Mouse (Mus musculus): ENCODE measurements around the gene Cox20.
A peak's percentile ranks its signal among the peaks of the same experiment; 100 is the strongest.
"Not testable (repeated sequence)": the region's sequence is repeated elsewhere in the genome, so short reads cannot be mapped to it uniquely, and the experiment has no call there.

Gene Cox20

DNA sequence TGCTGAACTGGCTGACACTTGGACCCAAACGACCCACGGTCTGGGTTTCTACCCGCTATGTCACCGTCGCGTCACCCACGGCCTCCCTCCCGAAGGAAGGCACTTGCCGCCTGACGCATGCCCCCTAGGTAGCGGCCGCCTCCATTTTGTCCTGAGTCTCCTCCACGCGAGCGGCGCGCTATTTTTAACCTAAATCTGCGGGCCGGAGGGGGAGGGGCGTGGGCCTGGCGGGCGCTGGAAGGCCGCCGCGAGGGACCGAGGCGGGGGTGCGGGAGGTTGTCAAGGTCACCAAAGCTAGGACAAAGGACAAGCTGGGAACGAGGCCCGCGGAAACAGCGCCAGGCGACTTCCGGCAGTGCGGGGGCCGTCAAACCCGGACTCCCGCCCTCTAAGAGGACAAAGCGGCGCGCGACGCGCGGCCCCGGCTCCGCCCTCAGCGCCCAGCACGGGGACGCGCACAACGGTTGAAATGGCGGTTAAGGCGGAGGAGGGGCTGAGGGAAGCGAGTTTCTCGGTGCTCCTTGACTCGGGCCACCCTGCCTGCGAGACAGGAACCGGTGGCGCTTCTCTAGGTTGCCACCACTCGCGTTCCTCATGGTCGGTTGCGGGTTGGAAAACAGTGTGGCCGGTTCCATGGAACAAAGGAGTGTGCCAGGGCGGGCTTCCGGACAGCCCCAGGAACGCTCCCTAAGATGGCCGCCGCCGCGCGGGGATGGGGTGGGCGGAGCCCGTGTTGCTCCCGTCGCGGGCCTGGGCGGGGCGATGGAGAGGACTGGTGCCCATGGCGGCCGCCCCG is at the start of gene Cox20:
Gene Cox20 (plus strand): TSS at position 742 of the 796 bp plus-strand sequence.
- peak; percentile 98 for DNase-seq (ENCODE audit: low read depth, low spot score)

DNA sequence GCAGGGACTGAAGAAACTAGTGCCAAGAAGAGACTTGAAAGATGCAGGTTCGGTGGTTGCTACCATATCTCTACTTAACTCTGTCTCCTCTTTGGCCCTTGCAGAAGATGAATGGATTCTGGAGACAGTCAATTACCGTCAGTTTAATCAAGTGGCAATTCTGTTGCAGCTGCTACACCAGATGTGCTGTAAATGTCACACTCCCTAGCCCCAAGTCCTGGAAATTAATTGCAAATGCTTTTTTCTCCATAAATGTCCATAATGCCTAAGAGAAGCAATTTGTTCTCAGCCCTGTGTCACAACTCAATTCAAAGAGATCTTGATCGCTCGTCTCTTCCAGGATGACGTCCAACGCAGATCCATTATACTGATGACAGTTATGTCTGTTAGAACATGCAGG is 48.3 kb upstream of the Cox20 start:
- no peak for DNase-seq (ENCODE audit: low read depth, low spot score)

DNA sequence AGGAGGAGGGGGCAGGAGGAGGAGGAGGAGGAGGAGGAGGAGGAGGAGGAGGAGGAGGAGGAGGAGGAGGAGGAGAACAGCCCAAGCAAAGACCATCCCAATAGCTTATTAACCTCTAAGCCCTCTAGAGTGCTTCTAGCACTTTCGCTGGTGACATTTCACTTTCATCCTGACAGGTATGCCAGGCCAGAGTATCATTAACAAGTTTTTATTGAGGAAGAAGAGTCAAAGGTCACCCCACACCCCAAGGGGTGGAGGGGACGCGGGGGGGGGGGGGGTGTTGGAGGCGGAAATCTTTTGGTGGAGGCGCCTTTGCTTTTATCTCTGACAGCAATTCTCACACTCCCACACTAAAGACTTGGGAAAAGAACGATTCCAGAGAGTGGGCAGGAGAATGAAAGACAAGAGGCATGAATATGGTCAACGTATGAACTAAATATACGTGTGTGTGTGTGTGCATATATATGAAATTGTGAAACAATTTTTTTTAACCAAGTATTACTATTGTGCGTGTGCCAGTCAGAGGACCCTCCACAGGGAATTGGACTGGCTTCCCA is 43.7 kb upstream of the Cox20 start:
- DNase-seq (ENCODE audit: low read depth, low spot score), result no peak

DNA sequence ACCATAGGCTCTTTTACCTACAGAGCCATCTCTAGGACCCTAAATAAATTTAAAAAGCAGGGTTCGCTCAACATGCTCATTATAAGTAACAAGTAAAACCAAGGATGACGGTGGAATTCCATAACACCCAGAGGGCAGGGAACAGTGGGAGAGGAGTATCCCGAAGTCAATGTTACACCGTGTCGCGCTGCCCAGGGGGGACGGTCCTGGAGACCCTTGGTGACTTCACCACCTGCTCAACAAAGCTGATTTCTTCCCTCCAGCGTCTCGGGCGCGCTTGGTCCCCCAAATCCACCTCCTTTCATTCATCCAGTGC is 43.2 kb upstream of the Cox20 start:
- DNase-seq (ENCODE audit: low read depth, low spot score), result no peak

DNA sequence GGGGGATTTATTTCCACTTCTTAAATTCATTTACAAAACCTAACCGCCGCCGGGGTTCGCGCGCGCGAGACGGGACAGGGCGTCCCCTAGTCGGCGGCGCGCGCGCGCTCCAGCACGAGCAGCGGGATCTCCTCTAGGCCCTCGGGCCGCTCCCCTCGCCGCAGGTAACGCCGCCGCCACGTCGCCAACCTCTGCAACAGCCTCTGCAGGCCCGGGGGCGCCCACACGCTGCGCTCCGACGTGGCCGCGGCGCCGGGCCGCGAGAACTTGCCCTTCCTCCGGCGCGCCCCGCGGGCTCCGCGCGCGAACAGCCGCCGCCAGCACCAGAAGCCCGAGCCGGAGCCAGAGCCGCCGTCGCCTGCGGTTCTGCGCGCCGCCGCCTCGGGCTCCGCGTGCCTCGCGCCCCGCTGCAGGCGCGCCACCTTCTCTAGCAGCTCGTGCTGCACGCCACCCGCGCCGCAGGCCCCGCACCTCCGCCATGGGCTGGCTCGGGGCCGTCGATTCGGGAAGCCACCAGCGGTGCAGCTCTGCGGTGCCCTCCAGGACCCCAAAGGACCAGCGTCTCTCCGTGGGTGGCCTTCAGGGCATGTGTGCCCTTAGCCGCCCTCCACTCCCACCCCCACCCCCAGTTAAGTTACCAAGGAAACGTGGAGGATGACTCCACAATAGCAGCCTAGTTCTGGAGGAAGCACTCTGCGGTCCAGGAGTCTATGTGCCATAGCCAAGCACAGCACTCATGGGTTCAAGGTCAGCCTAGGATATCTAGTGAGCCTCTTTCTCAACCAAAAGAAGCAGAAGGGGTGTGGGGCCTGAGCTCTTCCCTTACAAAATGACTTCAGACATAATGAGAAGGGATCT is 42.6 kb upstream of the Cox20 start:
- DNase-seq (ENCODE audit: low read depth, low spot score), result peak; percentile 23

DNA sequence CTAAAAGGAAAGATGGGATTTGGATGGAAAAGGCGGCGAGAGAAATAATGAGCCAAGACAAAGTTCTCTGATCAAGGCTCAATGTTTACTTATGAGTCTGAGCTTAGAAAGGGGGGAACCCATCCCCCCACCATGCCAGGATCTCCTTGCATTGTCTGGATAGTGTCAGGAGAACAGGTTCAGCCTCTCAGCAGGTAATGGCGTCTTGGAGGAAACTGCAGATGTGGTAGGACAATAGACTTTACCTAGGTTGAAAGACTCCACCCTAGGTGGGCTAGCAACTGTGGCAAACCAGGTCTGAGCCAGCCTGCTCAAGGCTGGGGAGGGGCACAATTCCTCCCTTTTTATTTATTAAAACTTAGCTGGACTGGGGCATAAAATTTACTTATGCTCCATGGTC is 35.6 kb upstream of the Cox20 start:
- DNase-seq (ENCODE audit: low read depth, low spot score), result not testable (repeated sequence)

DNA sequence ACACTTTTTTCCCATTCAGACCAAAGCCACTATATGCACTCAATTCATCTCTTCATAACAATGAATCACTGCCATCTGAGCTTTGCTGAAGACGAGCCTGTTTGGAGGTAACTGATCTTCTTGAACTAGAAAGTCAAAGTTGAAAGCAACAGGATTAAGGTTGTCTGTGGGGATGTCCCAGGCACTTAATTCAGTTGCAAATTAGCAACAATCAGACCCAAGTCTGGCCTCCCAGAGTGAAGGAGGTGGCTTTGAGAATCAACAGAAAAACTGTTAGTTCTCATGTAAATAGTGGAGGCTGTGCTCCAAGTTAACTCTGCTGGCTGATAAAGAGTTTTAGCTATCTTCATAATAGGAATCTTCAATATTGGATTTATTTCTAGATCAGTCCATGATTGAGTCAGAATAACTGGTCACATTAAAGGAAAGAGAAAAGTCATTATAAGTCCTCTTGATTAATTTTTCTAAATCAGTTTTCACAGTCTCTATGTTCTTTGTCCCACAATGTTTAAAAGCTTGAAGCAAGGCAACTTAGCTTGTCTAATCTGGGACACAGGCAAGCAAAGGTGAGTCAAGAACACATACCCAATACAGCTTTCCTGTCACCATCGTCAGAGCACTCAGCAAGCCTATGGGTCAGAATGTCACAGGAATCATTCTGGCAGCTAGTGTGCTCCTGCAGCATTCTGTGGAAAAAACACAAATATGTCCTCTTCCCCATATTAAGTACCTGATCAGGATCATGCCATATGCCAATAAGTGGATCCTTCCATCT is 34.8 kb upstream of the Cox20 start:
- DNase-seq (ENCODE audit: low read depth, low spot score), result no peak

DNA sequence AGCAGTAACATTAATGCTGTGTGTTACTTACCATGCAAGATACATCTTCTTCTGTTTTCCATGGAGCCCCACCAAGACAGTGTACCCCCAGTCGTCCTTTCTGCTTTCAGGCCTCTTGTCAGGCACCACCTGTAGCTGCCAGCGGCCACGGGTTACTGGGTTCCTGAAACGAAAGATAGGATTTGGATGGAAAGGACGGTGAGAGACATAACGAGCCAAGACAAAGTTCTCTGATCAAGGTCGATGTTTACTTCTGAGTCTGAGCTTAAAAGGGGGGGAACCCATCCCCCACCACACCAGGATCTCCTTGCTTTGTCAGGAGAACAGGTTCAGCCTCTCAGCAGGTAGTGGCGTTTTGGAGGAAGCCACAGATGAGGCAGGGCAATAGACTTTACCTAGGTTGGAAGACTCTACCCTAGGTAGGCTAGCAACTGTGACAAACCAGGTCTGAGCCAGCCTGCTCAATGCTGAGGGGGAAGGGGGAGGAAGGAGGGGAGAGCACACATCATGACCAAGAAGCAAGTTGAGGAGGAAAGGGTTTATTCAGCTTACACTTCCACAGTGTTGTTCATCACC is 31.2 kb upstream of the Cox20 start:
- DNase-seq (ENCODE audit: low read depth, low spot score), result no peak

DNA sequence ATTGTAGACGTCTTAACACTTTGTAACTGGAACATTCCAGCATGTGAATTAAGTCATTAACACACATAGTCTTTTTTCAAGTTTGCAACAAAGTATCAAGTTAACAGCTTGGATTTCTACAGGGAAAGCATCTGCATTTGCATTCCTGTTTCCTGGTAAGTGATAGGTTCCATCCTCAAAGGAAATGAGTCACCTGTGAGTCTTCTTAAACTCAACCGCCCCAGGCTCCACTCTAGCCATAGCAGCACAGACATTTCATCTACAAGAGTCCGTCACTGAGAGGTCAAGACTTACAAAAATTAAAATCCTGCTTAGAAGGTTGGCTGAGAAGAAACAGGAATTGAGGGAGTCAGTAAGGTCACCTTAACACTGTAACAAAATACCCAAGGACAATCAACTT is 27.2 kb upstream of the Cox20 start:
- no peak for DNase-seq (ENCODE audit: low read depth, low spot score)

DNA sequence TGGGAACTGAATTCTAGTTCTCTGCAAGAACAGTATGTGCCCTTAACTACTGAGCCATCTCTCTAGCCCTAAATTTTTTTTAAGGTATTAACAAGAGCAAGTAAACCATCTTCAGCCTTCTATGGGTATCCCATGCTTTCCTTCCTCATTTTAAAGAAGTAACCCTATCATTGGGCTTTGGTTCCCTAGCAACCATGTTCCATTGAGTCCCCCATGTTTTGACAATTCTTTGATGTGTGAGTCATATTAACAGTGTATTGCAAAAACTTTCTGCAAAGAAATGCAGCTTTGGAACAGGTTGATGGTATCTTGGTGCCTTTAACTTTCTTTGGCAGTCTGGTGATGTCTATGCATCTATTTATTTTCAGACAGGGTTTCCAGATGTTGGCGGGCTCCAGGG is 24.9 kb upstream of the Cox20 start:
- no peak for DNase-seq (ENCODE audit: low read depth, low spot score)

DNA sequence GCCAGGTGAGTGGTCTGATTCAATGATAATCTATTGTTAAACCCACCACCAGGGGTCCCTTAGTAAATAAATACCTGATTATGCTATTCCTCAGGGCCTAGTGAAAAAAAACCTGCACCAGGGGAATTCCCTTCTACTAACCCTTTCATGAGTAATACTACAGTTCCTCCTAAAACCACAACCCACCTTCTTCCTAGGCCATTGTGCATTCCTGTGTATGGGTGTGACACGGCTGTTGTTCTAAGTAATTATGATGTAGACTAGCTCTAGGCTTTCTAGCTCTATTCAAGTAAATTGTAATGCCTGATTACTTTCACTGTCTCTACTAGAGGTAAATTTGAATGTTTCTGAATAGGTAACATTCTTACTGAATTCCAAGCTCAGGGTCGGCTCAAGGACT is 17.7 kb upstream of the Cox20 start:
- not testable (repeated sequence) for DNase-seq (ENCODE audit: low read depth, low spot score)

DNA sequence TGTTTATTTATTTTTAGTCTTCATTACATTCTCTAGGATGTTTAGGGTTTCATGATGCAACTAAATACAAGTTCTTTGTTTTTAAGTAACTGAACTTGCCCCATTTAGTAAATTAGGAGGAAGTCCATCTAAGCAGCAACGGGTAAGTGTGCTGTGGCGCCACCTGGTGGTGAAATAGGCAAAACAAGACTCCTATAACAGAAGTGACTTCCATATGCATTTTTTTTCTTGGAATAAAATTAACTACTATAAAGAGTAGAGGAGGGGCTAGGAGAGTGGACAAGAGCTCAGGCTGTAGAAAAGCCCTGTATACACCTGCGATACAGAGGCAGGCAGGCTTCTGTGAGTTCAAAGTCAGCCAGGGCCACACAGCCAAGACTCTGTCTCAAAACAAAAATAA is 15.5 kb upstream of the Cox20 start:
- DNase-seq (ENCODE audit: low read depth, low spot score), result peak; percentile 68

DNA sequence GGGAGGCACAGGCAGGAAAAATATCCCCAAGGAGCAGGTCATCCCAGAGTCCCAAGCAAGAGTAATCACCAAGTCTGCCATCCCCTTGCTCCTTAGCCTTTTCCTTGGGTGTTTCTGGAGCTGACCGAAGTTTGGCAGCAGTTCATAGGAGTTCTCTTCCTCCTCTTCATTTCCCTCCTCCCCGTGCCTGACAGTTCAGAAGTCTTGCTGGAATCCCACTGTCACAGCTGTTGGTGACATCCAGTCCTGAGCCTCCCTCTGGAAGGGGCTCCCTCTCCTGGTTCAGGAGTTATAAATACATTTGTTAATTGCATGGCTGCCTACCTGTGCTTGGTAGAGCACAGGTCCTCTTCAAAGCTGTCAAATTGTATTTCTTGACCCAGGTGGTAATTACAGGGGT is 9.4 kb upstream of the Cox20 start:
- no peak for DNase-seq (ENCODE audit: low read depth, low spot score)

DNA sequence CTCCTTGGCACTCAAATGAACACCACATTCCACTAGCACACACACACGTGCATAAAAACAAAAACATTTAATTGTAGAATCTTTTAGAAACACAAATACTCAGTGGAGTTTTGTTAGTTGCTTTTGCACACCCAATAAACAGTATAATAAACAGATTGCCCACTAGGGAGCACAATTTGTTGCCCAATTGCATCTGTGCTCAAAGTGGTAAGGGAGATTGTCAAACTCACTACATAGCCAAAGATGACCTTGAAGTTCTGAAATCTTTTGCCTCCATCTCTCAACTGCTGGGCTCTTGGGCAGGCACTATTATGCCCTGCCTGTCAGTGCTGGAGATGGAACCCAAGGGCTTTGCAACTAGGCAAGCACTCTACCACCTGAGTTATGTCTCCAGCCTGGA is 8.8 kb upstream of the Cox20 start:
- DNase-seq (ENCODE audit: low read depth, low spot score), result no peak

DNA sequence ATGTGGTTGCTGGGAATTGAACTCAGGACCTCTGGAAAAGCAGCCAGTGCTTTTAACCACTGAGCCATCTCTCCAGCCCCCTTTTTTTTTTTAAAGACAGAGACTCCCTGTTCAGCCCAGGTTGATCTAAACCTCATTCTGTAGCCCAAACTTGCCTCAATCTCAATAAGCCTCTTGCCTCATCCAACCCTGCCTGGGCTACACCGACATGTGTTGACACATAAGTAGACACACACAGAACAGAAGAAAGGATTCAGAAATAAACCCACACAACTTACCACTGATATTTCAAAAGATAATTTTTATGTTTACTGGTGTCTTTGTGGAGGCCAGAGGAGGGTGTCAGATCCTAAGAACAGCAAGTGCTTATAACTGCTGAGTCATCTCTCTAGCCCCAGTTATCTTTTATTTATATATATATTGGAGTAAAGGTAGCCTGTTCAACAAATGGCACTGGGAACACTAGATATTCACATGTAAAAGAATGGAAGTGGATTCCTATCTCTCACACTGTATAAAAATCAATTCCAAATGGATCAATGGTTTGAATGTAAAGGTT is 5.8 kb upstream of the Cox20 start:
- DNase-seq (ENCODE audit: low read depth, low spot score), result no peak

DNA sequence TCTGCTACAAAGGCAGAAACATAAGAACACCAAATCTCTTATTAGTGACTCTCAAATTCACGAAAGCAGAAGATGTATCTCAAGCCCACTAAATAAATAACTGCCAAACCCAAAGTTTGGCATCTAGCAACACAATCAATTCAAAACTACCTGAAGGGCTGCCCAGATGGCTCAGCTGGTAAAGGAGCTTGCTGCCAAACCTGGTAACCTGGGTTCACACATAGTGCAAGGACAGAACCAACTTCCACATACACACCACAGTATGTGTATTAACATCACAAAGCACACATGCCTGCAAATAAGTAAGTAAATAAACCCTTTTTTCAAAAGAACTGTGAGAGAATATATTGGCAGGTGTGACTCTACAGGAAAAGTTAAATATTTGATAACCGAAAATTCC is 4.7 kb upstream of the Cox20 start:
- DNase-seq (ENCODE audit: low read depth, low spot score), result no peak

DNA sequence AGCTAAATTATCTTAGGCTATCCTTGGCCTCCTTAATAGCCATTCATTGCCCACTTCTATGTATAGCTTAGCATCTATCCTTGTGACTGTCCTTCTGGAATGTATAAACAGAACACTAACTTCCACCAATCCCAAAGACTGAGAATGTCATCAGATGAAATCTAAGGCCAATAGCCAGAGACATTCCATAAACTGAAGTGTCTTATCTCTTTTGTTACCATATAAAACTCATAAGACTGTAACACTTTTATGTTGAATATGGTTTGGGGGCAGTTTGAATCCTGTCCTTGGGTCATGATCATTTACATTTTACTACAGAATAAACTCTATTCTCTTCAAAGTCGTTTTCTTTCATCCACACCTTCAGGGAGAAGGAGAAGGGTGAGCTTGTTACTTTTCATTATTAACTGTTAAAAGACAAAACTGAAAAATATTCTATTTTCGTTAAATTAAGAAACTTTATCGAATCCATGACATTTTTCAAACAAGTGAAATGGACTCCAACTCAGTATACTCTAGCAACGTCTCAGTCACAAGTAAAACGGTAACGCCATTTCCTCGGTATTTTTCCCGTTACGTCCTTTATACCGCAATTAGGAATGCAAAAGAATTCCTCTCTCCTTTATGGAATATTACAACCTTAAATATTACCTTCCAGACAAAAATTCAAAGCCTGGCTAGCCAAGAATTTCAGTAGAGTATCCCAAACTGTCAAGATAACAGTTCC is 1.5 kb upstream of the Cox20 start:
- no peak for DNase-seq (ENCODE audit: low read depth, low spot score)

DNA sequence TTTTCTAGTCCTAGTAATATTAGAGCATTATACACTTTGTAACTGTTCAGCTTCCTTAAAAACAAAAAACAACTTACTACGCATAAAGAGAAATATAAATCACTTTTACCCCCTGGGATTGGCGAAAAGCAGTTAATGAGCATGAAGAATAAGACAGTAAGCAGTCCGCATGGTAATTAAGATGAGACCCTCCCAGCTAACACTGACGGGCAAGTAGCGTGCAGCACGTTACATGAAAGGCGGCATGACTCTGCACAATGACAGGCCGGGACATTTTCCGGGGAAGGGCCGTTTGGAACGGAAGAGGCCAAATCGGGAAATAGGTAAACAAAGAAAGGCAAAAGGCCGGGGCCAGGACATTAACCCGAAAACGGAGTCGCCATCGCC is 935 bp upstream of the Cox20 start:
- no peak for DNase-seq (ENCODE audit: low read depth, low spot score)

DNA sequence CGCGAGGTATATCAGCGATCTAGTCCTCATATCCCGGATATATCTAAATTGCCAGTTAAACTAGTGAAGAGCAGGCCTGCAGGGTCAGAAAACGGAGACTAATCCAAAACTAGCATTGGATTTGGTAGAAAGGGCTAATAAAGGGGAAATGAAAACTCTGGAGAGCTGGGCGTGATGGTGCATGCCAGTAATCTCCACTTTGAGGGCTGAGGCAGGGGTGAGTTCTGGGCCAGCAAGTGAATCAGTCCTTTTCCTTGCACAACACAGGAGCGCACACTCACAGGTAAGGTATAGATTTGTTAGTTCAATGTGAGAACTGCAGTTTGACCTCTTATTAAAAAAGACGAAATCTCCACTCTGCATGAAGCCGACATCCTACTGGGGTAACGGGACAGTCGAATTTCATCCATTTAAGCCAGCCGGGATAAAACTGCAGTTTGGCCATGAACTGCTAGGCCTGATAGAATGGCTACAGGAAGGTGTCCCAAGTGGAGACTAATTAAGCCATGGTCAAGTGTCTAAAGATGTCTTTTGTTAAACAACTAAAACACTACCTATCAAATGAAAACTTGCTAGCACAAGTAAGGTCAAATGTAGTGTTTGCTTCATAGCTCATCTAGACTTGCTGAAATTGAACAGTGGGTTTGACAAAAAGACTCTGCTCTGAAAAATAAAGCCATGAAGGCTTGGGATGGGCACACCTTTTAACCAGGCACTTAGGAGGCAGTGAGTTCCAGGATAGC is 536 bp downstream of the Cox20 start:
- DNase-seq (ENCODE audit: low read depth, low spot score), result no peak

Measured in CD4-positive helper T cell, adult 2 months (primary cell).